In the genomic region with DNA sequence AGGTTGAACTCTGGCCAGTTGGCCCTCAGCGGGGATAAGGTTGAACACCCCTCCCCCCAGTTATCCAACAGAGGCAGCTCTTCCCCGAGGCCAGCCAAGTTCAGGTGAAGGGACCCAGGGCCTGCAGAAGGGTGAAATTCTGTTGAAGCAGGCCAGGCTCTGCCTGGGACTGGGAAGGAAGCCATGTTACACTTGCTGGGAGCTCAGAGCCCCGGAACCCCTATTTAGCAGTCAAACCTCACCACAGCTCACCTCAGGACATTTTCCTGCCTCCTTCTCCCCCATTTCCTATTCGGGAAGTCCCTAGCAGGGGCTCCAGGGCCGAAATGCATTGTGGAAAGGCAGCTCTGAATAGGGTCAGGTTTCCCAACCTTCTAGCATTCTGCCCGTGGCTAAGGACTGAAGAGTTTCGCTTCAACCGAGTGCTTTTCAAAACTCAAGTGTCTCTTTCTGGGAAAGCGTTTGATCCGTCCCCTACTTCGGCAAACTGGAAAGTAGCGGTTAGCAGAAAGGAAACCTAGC, we compare ENCODE assay signal across 10 mouse cellular contexts. TPM values are rescaled to one million over a fixed set of nuclear protein-coding genes. Genes with fewer than 3 reads are reported as not detected.
A peak's percentile ranks its signal among the peaks of the same experiment; 100 is the strongest.
DNase-seq lines count a peak whose midpoint lies in the region; ATAC-seq and TF ChIP-seq lines count a peak whose summit lies in the region.
"Had no signal": no experiment of that assay in that cellular context is flagged by ENCODE, and none has a peak within 500 bp of the region (broad histone marks: within the 10 kb centered on the region; RNA-seq: fewer than 3 reads in every experiment).

No protein-coding gene starts in this region.

- H3K27ac ChIP-seq in embryonic facial prominence, embryonic 10.5 days (replicated peaks): peak overlapping the region; percentile 79
- H3K27ac ChIP-seq in kidney, postnatal 0 days: no peak overlapping the region

- no peak overlapping the region for H3K9ac ChIP-seq in kidney, postnatal 0 days (ENCODE audit: low read depth, low read length)

- peaks cover 58% of the 10 kb centered on the region for H3K4me1 ChIP-seq in embryonic facial prominence, embryonic 10.5 days
- peaks cover 18% of the 10 kb centered on the region for H3K4me1 ChIP-seq in kidney, postnatal 0 days (replicated peaks; ENCODE audit: insufficient read depth, low read length)

- H3K36me3 ChIP-seq in embryonic facial prominence, embryonic 10.5 days (replicated peaks): no peaks in the 10 kb centered on the region
- H3K36me3 ChIP-seq in kidney, postnatal 0 days (ENCODE audit: insufficient read depth, low read length): no peaks in the 10 kb centered on the region

- H3K9me3 ChIP-seq in embryonic facial prominence, embryonic 10.5 days: no peaks in the 10 kb centered on the region
- no peaks in the 10 kb centered on the region for H3K9me3 ChIP-seq in kidney, postnatal 0 days (replicated peaks; ENCODE audit: low read length)

- no peak for ATAC-seq in kidney, postnatal 0 days (replicated peaks; ENCODE audit: low FRiP score, low read depth)
- ATAC-seq: Patski had no signal

- peaks cover 99% of the 10 kb centered on the region for H3K27me3 ChIP-seq in embryonic facial prominence, embryonic 10.5 days (replicated peaks; ENCODE audit: low read depth, poor library complexity, severe bottlenecking)
- peaks cover 61% of the 10 kb centered on the region for H3K27me3 ChIP-seq in kidney, postnatal 0 days (ENCODE audit: insufficient read depth, low read length)
- H3K27me3 ChIP-seq: Patski had no signal

- 5% methylated on average over 12 of the region's 12 CpGs for WGBS in embryonic facial prominence, embryonic 10.5 days
- WGBS in kidney, postnatal 0 days: 15% methylated on average over 12 of the region's 12 CpGs

- no peak for TF ChIP-seq CTCF in kidney, postnatal 0 days (IDR thresholded peaks at IDR 0.05; ENCODE audit: low read depth)

- peak overlapping the region; percentile 82 for H3K4me3 ChIP-seq in embryonic facial prominence, embryonic 10.5 days
- peak overlapping the region; percentile 28 for H3K4me3 ChIP-seq in kidney, postnatal 0 days (replicated peaks; ENCODE audit: low read depth, low read length)

- DNase-seq in embryo, embryonic 10 days (ENCODE audit: low spot score): peak; percentile 54
- DNase-seq in embryonic facial prominence, embryonic 10.5 days (ENCODE audit: low spot score): peak; percentile 51
- no peak for DNase-seq in kidney, postnatal 0 days (ENCODE audit: low spot score)
- DNase-seq in lung, postnatal 36 days: peak; percentile 61
- no peak for DNase-seq in left cerebral cortex, postnatal 4 days
- DNase-seq in Muller cell, postnatal 12 days (ENCODE audit: inconsistent ontology term): no peak
- no peak for DNase-seq in urinary bladder, adult 18-20 months (ENCODE audit: low spot score in 2 of 2)
- DNase-seq in cerebellum, adult 9-10 months: no peak

- peak overlapping the region; percentile 57 for H3K4me2 ChIP-seq in kidney, postnatal 0 days (ENCODE audit: low read length)

- intact Hi-C loops in left cerebral cortex, postnatal 4 days (cut with DNase I): loop anchor here (10.0 kb wide), 1 partner anchor 432 kb away; no protein-coding TSS in a partner anchor

RNA-seq across cellular contexts. Expression of a gene that starts 4.9 kb away (rescaled TPM):
- 19.3 and 20.3 TPM in 2 replicates for polyA plus RNA-seq in embryonic facial prominence, embryonic 10.5 days (2016; fragmentation: Nextera tagmentation; extraction: Ambion mirVana)
- 22.2 and 25.2 TPM in 2 replicates for polyA plus RNA-seq in kidney, postnatal 0 days (2015; fragmentation: Nextera tagmentation; extraction: Ambion mirVana)
- under 1 TPM in 1 of 2 experiments, not detected in 1; 0.24 TPM for total RNA-seq in left cerebral cortex, postnatal 4 days (2021)
- polyA plus RNA-seq: liver, embryonic 16.5 days had no signal

Comparison
In these comparisons a context has a peak if more than half of its experiments do, and no peak if none do; other contexts are left out.
1. DNase-seq: peak in embryo, embryonic 10 days (single experiment), embryonic facial prominence, embryonic 10.5 days (single experiment) and lung, postnatal 36 days (single experiment); none in kidney, postnatal 0 days (single experiment), left cerebral cortex, postnatal 4 days (single experiment), Muller cell, postnatal 12 days (single experiment), urinary bladder, adult 18-20 months (0 of 2) and cerebellum, adult 9-10 months (single experiment).